Mouse (Mus musculus): Measurements from ENCODE around the gene Ufc1. TPM values are rescaled to one million over a fixed set of nuclear protein-coding genes. Genes with fewer than 3 reads are reported as not detected.

Gene Ufc1
- polyA plus RNA-seq, 1 experiment from 2014 or later, result 111 TPM

DNA sequence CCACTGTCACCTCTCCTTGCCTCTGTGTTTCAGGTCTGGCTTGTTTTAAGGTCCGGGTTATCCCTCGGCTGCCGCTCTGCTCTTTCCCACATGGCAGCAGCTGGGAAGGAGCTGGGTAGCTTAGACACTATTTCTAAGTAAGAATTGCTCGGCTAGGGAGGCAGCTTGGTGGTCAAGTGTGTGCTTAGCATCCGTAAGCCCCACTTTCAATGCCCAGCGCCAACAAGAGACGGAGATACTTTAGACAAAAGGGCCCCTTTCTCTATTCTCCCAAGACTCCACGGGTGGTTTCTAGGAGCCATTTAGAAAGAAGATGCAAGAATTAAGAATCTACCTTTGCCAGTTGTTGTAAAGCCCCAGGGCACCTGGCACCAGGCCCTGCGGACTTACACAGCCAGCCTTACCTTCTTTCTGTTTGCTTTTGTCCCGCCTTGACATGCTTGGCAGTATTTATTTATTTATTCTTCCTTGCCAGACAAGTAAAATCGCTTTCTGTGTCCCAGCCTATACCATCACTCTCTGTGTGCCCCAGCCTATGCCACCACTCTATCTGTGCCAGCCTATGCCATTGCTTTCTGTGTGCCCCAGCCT is 19.6 kb downstream of the Ufc1 start:
- H3K9ac ChIP-seq (ENCODE audit: low read length), result no peak overlapping the region
- WGBS, result 88% methylated on average over 11 of the region's 11 CpGs

DNA sequence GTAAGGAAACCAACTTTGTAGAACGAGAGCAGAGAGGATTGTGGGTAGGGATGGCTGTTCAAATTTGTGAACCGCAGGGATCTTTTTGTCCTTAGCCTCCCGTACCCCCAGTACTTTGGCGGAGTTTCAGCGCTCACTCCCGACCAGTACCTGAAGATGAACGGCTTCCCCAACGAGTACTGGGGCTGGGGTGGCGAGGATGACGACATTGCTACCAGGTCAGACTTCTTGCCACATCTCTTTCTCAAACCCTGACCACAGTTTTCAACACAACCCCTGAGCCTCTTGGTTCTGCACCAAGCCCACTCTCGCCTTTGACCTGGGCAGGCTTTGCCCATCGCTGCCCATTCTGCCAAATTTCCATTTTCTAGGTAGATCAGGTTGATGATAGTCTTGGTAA is 20.7 kb downstream of the Ufc1 start:
- H3K4me1 ChIP-seq (ENCODE audit: control insufficient read depth in 2 of 2, insufficient read depth in 2 of 2, low read length in 2 of 2), result peaks cover 6 to 17% of the 10 kb centered on the region in 2 experiments; a peak in 3 of 4 replicates
- H3K4me3 ChIP-seq (ENCODE audit: control insufficient read depth in 1 of 2, insufficient read depth in 1 of 2, low read depth in 1 of 2, low read length in 2 of 2), result no peak overlapping the region
- WGBS, result 87% methylated on average over 12 of the region's 12 CpGs
- H3K4me2 ChIP-seq (ENCODE audit: low read length), result no peak overlapping the region
- H3K27ac ChIP-seq (replicated peaks in 1 of 2; ENCODE audit: control insufficient read depth in 1 of 2, insufficient read depth in 1 of 2, low read depth in 2 of 2, low read length in 2 of 2), result no peak overlapping the region
- H3K9me3 ChIP-seq (ENCODE audit: control insufficient read depth, low read length), result no peaks in the 10 kb centered on the region
- H3K36me3 ChIP-seq (ENCODE audit: control insufficient read depth, insufficient read depth, low read length), result peaks cover 67% of the 10 kb centered on the region
- no peaks in the 10 kb centered on the region for H3K27me3 ChIP-seq (ENCODE audit: control insufficient read depth, insufficient read depth, low read length)
- no peak overlapping the region for H3K9ac ChIP-seq (ENCODE audit: low read length)
- no peak for ATAC-seq (ENCODE audit: insufficient number of reproducible peaks, insufficient read depth, low FRiP score, low read depth)

More for the DNA sequence above, 19.6 kb downstream of the Ufc1 start:
- Histone ChIP-seq H3K4me1 (ENCODE audit: control insufficient read depth in 2 of 2, insufficient read depth in 2 of 2, low read length in 2 of 2) (peaks cover 11 to 21% of the 10 kb centered on the region in 2 experiments), H3K9me3 (ENCODE audit: control insufficient read depth, low read length) (no peaks in the 10 kb centered on the region), H3K27ac (replicated peaks in 1 of 2; ENCODE audit: control insufficient read depth in 1 of 2, insufficient read depth in 1 of 2, low read depth in 2 of 2, low read length in 2 of 2) (no peak overlapping the region), H3K27me3 (ENCODE audit: control insufficient read depth, insufficient read depth, low read length) (no peaks in the 10 kb centered on the region), H3K4me2 (ENCODE audit: low read length) (no peak overlapping the region), H3K36me3 (ENCODE audit: control insufficient read depth, insufficient read depth, low read length) (peaks cover 67% of the 10 kb centered on the region), H3K4me3 (ENCODE audit: control insufficient read depth in 1 of 2, insufficient read depth in 1 of 2, low read depth in 1 of 2, low read length in 2 of 2) (no peak overlapping the region)
- ATAC-seq (ENCODE audit: insufficient number of reproducible peaks, insufficient read depth, low FRiP score, low read depth), result no peak

DNA sequence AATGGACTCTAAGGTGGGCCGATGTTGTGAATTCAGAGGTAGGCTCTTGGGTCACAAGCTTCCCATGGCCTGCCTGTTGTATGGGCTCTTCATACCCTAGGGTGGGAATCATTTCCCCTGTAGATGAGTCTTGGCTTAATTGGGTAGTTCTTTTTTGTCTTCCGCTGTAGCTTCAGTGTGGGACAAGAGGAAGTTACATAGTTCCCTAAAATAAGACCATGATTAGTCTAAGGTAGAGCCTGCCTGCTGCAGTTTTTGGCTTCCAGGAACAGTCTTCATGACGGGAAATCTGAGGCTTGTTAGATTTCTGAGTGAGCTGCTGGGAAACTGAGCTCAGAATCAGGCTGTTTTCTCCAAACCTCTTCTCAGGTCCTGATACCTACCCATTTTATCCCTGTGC is 22.7 kb downstream of the Ufc1 start:
- Histone ChIP-seq H3K27me3 (ENCODE audit: control insufficient read depth, insufficient read depth, low read length) (no peaks in the 10 kb centered on the region), H3K36me3 (ENCODE audit: control insufficient read depth, insufficient read depth, low read length) (peaks cover 49% of the 10 kb centered on the region), H3K9ac (ENCODE audit: low read length) (no peak overlapping the region), H3K4me1 (ENCODE audit: control insufficient read depth in 2 of 2, insufficient read depth in 2 of 2, low read length in 2 of 2) (peaks cover 6 to 17% of the 10 kb centered on the region in 2 experiments; a peak in 3 of 4 replicates), H3K4me3 (ENCODE audit: control insufficient read depth in 1 of 2, insufficient read depth in 1 of 2, low read depth in 1 of 2, low read length in 2 of 2) (no peak overlapping the region), H3K27ac (replicated peaks in 1 of 2; ENCODE audit: control insufficient read depth in 1 of 2, insufficient read depth in 1 of 2, low read depth in 2 of 2, low read length in 2 of 2) (no peak overlapping the region), H3K4me2 (ENCODE audit: low read length) (peak overlapping the region; percentile 82), H3K9me3 (ENCODE audit: control insufficient read depth, low read length) (no peaks in the 10 kb centered on the region)
- WGBS, result 84% methylated on average over 3 of the region's 3 CpGs
- no peak for ATAC-seq (ENCODE audit: insufficient number of reproducible peaks, insufficient read depth, low FRiP score, low read depth)

GRCm38 (mm10) chr1:171271622-171272021 is 23.2 kb downstream of the Ufc1 start:
- H3K9ac ChIP-seq (ENCODE audit: low read length), result no peak overlapping the region
- no peak for ATAC-seq (ENCODE audit: insufficient number of reproducible peaks, insufficient read depth, low FRiP score, low read depth)
- H3K36me3 ChIP-seq (ENCODE audit: control insufficient read depth, insufficient read depth, low read length), result peaks cover 44% of the 10 kb centered on the region
- H3K4me1 ChIP-seq (ENCODE audit: control insufficient read depth in 2 of 2, insufficient read depth in 2 of 2, low read length in 2 of 2), result peaks cover 6 to 17% of the 10 kb centered on the region in 2 experiments; a peak in 3 of 4 replicates
- no peaks in the 10 kb centered on the region for H3K27me3 ChIP-seq (ENCODE audit: control insufficient read depth, insufficient read depth, low read length)
- H3K9me3 ChIP-seq (ENCODE audit: control insufficient read depth, low read length), result no peaks in the 10 kb centered on the region
- no peak overlapping the region for H3K4me3 ChIP-seq (ENCODE audit: control insufficient read depth in 1 of 2, insufficient read depth in 1 of 2, low read depth in 1 of 2, low read length in 2 of 2)
- H3K27ac ChIP-seq (replicated peaks in 1 of 2; ENCODE audit: control insufficient read depth in 1 of 2, insufficient read depth in 1 of 2, low read depth in 2 of 2, low read length in 2 of 2), result 0 out of 4 replicates have a peak overlapping the region, but pooled peaks of 1 of the 2 experiments have one; percentile 26
- WGBS, result 61% methylated on average over 10 of the region's 10 CpGs
- peak overlapping the region; percentile 82 for H3K4me2 ChIP-seq (ENCODE audit: low read length)

DNA sequence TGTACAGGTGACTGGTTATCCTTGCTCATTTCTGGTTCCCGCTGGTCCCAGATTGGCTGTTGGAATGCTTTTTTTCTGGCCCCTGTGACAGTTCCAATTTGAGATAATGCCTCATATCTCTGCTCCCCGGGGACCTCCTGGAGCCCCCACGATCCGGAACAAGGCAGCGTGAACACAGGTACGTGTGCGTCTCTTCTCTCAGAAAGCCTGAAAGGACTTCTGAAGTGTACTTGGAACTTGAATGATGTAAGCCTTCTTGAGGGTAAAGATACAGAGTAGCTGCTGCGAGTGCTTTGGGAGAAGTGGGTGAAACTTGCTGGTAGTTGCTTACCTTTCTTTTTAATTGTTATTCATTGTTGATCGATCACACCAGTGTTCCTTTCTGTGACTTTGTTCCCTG is 23.6 kb downstream of the Ufc1 start:
- H3K9me3 ChIP-seq (ENCODE audit: control insufficient read depth, low read length), result no peaks in the 10 kb centered on the region
- WGBS, result 36% methylated on average over 9 of the region's 9 CpGs

DNA sequence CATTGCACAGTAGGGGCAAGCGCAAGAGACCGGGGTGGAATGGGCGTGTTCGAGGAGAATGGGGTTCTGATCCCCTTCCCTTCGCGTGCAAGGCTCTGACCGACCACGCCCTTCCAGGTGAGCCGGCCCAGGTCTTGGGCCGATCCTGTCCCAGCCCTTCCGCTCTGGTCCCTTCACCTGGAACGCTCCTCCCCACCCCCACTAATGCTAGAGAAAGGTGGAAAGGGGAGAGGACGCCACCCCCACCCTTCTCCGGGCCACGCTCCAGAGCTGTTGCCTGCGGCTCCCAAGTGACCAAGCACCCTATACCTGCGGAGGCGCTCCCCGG is 24.3 kb downstream of the Ufc1 start:
- H3K4me1 ChIP-seq (ENCODE audit: control insufficient read depth in 2 of 2, insufficient read depth in 2 of 2, low read length in 2 of 2), result peaks cover 6 to 17% of the 10 kb centered on the region in 2 experiments; a peak in 3 of 4 replicates
- ATAC-seq (ENCODE audit: insufficient number of reproducible peaks, insufficient read depth, low FRiP score, low read depth), result peak; percentile 67
- WGBS, result under 1% methylated on average over 17 of the region's 19 CpGs

More for the DNA sequence above, 23.6 kb downstream of the Ufc1 start:
- H3K4me1 ChIP-seq (ENCODE audit: control insufficient read depth in 2 of 2, insufficient read depth in 2 of 2, low read length in 2 of 2), result peaks cover 6 to 17% of the 10 kb centered on the region in 2 experiments; a peak in 3 of 4 replicates
- peak overlapping the region; percentile 77 for H3K4me3 ChIP-seq (ENCODE audit: control insufficient read depth in 1 of 2, insufficient read depth in 1 of 2, low read depth in 1 of 2, low read length in 2 of 2)
- H3K4me2 ChIP-seq (ENCODE audit: low read length), result peak overlapping the region; percentile 82
- H3K27me3 ChIP-seq (ENCODE audit: control insufficient read depth, insufficient read depth, low read length), result no peaks in the 10 kb centered on the region
- peaks cover 40% of the 10 kb centered on the region for H3K36me3 ChIP-seq (ENCODE audit: control insufficient read depth, insufficient read depth, low read length)
- no peak for ATAC-seq (ENCODE audit: insufficient number of reproducible peaks, insufficient read depth, low FRiP score, low read depth)
- H3K27ac ChIP-seq (replicated peaks in 1 of 2; ENCODE audit: control insufficient read depth in 1 of 2, insufficient read depth in 1 of 2, low read depth in 2 of 2, low read length in 2 of 2), result no peak overlapping the region
- H3K9ac ChIP-seq (ENCODE audit: low read length), result peak overlapping the region; percentile 88

DNA sequence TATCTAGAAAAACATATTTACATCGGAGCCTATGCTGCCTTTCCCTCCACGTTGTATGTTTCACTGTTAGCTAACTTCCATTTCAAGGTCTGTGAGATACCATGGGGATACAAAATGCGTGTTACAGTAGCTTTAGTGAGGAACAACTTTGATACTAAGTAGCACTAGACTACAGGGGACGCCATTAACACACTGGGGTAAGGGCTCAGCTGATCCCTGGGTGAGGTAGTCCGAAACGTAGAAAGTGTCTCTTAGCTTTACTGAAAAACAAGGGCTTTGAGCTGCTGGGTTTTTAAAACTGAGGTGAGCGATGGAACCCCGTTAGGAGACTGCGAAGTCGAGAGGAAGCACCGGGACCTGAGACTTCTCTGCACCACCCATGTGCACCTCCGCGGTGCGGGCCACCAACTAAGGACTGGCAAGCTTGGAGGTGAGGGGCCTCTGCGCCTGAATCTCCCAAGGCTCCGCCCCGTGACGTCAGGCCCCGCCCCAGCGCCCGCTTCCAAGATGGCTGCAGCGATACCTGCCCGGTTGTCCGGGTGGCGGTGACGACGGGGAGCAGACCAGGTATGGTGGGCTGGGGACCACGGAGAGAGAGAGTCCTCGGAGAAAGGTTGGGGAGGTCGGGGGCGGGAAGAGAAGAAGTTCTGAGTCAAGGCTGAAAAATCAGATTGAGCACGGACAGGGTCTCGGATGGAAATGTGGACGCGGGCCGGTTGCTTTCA is 24.8 kb downstream of the Ufc1 start, which contains the start of gene B4galt3:
Gene B4galt3 (plus strand): TSS at position 481 of the 725 bp plus-strand sequence.
- peak within 1 kb of the TSS; percentile 61 to 68 for H3K27ac ChIP-seq (replicated peaks in 1 of 2; ENCODE audit: control insufficient read depth in 1 of 2, insufficient read depth in 1 of 2, low read depth in 2 of 2, low read length in 2 of 2)
- peaks cover 6 to 17% of the 10 kb centered on the region in 2 experiments; a peak in 3 of 4 replicates for H3K4me1 ChIP-seq (ENCODE audit: control insufficient read depth in 2 of 2, insufficient read depth in 2 of 2, low read length in 2 of 2)
- peak within 1 kb of the TSS; percentile 88 for H3K9ac ChIP-seq (ENCODE audit: low read length)
- peak within 1 kb of the TSS; percentile 82 for H3K4me2 ChIP-seq (ENCODE audit: low read length)
- H3K4me3 ChIP-seq (ENCODE audit: control insufficient read depth in 1 of 2, insufficient read depth in 1 of 2, low read depth in 1 of 2, low read length in 2 of 2), result peak within 1 kb of the TSS; percentile 77
- WGBS, result 4% methylated on average over 36 of the region's 36 CpGs
- H3K36me3 ChIP-seq (ENCODE audit: control insufficient read depth, insufficient read depth, low read length), result peaks cover 28% of the 10 kb centered on the region
- no peaks in the 10 kb centered on the region for H3K27me3 ChIP-seq (ENCODE audit: control insufficient read depth, insufficient read depth, low read length)
- H3K9me3 ChIP-seq (ENCODE audit: control insufficient read depth, low read length), result no peaks in the 10 kb centered on the region
- peak; percentile 90 for ATAC-seq (ENCODE audit: insufficient number of reproducible peaks, insufficient read depth, low FRiP score, low read depth)

More for the DNA sequence above, 24.3 kb downstream of the Ufc1 start:
- Histone ChIP-seq H3K36me3 (ENCODE audit: control insufficient read depth, insufficient read depth, low read length) (peaks cover 33% of the 10 kb centered on the region), H3K9me3 (ENCODE audit: control insufficient read depth, low read length) (no peaks in the 10 kb centered on the region), H3K27me3 (ENCODE audit: control insufficient read depth, insufficient read depth, low read length) (no peaks in the 10 kb centered on the region), H3K4me3 (ENCODE audit: control insufficient read depth in 1 of 2, insufficient read depth in 1 of 2, low read depth in 1 of 2, low read length in 2 of 2) (peak overlapping the region; percentile 77), H3K4me2 (ENCODE audit: low read length) (peak overlapping the region; percentile 82), H3K9ac (ENCODE audit: low read length) (peak overlapping the region; percentile 88), H3K27ac (replicated peaks in 1 of 2; ENCODE audit: control insufficient read depth in 1 of 2, insufficient read depth in 1 of 2, low read depth in 2 of 2, low read length in 2 of 2) (0 out of 4 replicates have a peak overlapping the region, but pooled peaks of 1 of the 2 experiments have one; percentile 68)
